Mouse (Mus musculus): ENCODE measurements around the gene Tmem213.

GRCm38 (mm10) chr6:38149483-38149882 is 40.4 kb downstream of the Tmem213 start:
- TF ChIP-seq CTCF (IDR thresholded peaks at IDR 0.05; ENCODE audit: extremely low read depth, insufficient read depth, low read length) (no peak), POLR2A (IDR thresholded peaks at IDR 0.05; ENCODE audit: extremely low read depth, insufficient read depth, low read length) (no peak)
